Mouse (Mus musculus): ENCODE results near the gene Ppp1r12b. TPM values are rescaled to one million over a fixed set of nuclear protein-coding genes. Genes with fewer than 3 reads are reported as not detected.

The Ppp1r12b gene
- polyA plus RNA-seq, 2 experiments from 2014 or later, result 2.7 to 2.8 TPM

GRCm38 (mm10) chr1:134790716-134791439 lies 164.9 kb downstream of the Ppp1r12b start:
- ATAC-seq, result no peak

DNA sequence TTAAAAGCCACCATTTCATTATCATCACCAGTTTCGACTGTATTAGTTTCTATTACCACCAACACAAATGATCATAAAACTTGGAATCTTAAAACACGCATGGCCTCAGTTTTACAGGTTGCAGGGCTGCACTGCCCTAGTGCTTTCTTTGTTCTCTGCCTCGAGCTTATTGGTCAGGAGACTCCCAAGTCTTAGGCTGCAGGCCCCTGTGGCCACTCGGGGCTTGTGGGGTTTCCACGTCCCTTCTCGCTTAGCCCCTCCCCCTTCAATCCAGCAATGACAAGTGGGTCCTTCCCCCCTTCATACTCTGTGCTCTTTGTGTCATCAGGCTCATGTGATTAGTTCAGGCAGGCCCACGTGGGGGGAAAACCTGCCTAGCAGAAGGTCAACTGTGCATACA lies 167.6 kb downstream of the Ppp1r12b start:
- no peak for ATAC-seq

GRCm38 (mm10) chr1:134784911-134785310 lies 170.8 kb downstream of the Ppp1r12b start:
- no peak for ATAC-seq

DNA sequence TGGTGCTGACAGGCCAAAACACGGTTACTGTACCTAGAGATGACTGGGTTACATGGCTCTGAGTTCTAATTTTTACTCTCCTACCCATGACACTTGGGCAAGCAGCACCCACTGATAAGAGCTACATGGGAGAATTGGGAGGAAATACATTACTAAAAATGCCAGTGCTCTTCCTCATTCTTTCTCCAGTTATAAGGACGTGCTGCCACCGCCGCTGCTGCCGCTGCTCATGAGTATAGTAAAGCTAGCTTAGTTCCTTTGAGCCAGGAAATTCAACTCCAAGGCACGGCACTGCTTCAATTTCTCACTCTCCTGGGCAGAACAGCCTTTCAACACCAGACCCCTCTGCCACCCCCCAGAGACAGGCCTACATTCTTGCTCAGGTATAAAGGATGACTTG lies 171.3 kb downstream of the Ppp1r12b start:
- ATAC-seq, result no peak

DNA sequence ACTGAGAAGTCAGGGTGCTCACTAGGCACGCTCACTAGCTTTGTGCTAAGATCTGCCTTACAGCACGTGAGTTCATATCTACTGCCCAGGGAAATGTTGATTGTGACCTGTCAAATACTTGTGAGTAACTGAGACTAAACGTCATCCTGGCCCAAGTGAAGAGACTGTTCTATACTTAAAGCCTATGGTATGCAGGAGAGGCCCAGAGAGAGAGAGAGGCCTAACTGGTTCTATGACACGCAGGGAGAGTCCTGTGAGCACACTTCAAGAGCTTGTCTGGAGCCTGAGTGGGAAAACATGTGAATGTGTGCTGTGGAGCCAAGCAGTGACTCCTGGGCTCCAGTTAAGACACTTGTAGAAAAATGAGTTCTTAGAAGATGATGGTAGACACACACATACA lies 171.8 kb downstream of the Ppp1r12b start:
- no peak for ATAC-seq

- ATAC-seq, result no peak
These were observed 172.9 kb downstream of the Ppp1r12b start for GRCm38 (mm10) chr1:134782797-134783196.

DNA sequence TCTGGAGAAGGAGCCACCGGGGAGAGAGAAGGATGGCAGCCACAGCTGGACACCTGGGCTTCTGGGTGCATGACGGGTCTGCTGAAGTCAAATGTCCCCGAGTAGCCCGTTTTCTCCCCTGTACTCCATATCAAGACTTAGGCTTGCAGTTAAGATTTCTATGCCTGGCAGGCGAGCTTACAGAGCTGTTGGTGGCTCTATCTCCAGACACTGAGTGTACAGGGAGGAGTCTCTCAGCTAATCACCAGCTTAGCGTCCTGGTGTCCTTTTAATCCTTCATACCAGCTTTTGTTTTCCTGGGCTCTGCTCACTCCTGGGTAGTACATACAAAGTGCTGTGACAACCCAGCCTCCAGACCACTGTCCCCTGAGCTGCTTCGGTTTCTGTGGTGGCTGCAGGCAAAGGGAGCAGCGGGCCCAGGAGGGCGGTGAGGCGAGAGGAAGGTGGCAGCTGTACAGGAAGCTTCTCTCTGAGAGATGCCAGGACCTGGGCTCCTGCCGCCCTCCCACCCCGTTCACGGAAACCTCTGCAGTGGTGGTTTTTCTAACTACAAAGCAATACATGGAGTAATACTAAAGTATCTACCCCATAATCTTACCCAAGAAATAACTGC lies 177.7 kb downstream of the Ppp1r12b start:
- no peak for ATAC-seq

DNA sequence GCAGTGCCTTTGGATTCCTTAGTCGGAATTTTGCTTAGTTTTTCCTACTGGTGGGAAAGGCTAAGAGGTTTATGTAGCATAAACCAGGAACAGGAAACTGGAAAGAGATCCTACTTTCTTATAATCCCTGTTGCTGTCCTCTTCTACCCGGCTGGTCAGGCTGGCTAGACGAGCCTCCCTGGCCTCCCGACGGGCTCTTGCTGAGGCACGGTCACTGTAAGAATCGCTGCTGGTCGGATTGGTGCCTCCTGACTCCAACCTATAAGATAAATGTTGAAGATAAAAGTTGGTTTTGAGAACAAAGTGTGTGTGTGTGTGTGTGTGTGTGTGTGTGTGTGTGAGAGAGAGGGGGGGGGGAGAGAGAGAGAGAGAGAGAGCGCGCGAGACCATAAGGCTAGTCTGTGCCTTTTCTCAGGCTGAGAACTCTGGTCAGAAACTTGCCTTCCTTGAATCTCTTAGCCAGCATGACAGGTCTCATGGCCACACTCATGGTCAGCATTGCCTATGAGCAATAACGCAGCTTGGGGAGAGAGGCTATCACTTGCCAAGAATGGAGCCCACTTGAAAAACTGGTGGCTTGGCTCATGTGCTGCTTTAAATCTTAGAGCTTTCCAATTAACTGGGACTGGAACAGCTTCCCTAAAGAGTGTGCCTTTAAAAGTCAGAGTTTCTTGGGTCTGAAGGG lies 178.4 kb downstream of the Ppp1r12b start:
- no peak for ATAC-seq

GRCm38 (mm10) chr1:134775631-134776030 lies 180.1 kb downstream of the Ppp1r12b start:
- no peak for ATAC-seq

DNA sequence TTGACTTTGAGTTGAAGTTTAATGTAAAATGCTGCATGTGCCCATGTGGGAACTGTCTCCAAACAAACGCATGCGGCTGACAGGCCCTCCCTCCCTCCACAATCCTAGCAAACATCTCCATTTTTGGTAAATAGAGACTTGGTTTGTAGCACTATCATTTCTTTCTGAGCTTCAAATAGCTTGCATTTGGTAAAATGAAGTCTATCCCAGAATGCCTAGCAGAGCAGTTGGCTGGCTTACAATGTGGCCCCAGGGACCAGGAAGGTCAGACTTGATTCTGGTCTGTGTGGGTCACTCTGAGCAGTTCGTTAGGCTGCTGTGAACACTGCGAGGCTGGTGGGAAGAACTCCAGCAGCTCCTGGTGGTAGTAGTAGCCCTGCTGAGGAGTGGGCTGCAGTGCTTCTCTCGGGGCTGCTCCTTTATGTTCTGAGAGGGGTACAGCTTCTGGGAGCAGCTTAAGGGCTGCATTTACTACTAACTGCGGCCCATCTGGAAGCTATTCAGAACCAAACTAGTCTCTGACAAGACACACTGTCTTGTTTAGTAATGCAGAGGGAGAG lies 180.9 kb downstream of the Ppp1r12b start:
- ATAC-seq, result no peak

DNA sequence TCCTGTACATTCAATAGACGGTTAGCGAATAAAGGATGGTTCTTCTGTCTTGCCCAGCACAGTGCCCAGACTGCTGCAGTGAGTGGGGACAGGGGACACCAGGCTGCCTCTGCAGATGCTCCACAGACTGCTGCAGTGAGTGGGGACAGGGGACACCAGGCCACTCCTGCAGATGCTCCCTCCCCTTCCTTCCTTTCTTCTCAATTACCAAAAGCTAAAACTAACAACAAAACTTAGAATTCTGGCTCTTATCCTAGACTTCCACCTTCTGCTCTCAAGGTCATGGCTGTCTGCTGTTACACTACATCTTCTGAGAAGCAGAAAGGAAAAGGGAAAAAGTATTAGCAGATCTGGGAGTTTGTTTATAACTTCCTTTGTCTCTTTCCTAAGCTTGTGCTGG lies 181.5 kb downstream of the Ppp1r12b start:
- no peak for ATAC-seq

DNA sequence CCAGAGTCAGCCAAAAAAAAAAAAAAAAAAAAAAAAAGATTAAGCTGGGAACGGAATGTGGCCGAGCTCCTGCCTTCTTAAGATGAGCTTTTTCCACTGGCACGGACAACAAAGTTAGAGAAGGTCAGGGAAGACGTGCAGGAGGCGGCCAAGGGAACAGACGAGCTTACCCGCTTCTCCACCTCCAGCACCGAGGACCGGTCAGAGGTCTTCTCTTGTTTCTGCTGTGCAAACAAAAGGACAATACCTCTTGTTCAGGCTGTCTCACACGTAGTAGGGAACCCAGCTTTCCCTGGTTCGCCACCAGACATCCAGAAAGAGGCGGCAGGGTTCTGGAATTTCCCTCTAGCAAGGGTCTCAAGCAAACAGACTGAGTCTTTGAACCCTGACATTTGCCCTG lies 182.5 kb downstream of the Ppp1r12b start:
- no peak for ATAC-seq

DNA sequence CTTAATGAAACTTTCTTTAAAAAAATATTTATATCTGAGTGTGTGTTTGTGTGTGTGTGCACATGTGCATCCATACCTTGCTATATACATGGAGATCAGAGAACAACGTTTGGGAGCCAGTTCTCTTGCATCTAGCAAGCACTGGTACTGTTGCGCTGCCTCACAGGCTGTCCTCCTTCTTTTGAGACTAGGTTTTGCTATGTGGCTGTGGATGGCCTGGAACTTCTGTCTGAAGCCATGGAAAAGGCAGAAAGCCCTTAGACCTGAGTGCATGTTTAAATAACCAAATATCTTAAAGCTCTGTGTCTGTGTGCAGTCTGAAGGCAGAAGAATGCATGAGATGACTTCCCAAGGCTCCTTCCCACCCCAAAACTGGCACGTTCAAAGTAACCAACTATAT lies 182.9 kb downstream of the Ppp1r12b start:
- ATAC-seq, result no peak

DNA sequence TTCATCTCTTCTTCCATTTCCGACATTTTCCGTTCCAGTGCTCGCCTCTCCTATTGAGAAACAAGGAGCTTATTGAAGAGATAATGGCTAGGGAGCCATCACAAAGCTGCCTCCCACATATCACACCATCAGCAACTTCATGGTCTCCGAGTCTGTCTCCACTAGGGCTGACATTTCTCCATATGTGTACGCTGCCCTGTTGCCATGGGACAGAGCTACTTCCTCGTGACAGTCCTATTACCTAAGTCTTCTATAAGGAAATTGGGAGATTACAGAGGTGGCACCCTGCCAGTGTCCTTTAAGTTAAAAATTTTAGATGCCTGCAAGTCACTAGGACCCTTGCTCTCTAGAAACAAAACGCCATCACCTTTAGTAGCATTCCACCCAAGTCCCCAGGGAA lies 183.7 kb downstream of the Ppp1r12b start:
- ATAC-seq, result no peak

- no peak for ATAC-seq
These were observed 184.4 kb downstream of the Ppp1r12b start for GRCm38 (mm10) chr1:134771353-134771752.

DNA sequence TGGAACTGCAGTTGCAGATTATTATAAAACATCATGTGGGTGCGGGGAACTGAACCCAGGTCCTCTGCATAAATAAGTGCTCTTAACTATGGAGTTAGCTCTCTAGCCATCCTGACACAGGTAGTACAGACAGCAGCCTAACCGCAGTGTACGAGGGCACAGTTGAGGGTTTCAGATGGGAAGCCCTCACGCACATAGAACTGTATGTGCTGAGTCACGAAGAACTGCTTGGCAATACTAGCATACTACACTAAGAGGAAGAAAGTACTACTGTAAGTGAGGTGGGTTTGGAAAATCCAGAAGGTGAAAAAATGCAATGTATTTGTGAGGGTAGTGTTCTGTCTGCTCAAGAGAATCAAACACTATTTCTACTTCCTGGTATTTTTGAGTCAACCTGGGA lies 185.4 kb downstream of the Ppp1r12b start:
- no peak for ATAC-seq

DNA sequence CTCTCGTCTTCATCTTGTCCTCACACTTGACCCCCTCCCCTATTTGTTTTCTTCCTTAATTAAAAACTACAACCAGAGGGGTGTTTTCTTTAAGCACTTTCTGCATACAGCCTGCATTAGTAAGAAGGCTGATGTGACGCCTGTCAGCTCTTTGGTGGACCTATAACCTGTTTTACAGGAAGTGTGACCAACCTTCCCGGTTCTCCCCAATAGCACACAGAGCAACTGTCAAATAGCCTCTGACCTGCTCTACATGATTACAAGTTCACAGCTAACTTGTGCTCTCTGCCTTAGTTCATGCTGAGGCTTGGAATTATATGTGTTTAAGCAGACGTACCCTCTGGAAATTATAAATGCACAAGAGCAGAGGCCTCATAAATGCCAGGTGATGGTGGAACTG lies 189.3 kb downstream of the Ppp1r12b start:
- ATAC-seq, result no peak

GRCm38 (mm10) chr1:134764831-134765458 lies 190.8 kb downstream of the Ppp1r12b start:
- ATAC-seq, result no peak

DNA sequence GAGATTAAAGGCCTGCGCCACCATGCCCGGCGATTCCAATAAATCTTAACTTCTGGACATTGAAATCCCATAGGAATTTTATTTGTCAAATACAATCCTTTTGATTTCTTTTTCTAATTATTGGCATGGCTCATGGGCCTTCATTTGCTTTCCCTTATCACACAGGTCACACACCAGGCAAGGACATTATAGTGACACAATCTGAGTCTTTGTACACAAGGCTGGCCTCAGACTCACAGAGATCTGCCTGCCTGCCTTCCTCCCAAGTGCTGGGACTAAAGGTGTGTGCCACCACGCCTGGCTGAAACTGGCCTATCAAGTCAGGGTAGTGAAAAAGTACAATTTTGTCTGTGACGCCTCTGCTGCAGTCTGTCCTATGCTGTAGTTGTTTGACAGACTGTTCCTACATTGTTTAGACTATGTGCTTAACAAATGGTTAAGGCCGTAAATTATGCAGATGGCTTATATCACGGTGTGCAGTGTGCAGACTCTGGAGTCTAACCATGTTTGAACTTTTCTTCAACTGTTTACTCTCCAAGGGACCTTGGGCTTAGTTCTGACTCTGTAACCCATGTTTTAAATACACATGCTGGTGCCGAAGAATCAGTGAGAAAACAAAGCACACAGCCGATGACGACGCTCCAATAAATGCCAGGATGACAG lies 191.8 kb downstream of the Ppp1r12b start:
- no peak for ATAC-seq

GRCm38 (mm10) chr1:134763250-134763649 lies 192.5 kb downstream of the Ppp1r12b start:
- ATAC-seq, result no peak

DNA sequence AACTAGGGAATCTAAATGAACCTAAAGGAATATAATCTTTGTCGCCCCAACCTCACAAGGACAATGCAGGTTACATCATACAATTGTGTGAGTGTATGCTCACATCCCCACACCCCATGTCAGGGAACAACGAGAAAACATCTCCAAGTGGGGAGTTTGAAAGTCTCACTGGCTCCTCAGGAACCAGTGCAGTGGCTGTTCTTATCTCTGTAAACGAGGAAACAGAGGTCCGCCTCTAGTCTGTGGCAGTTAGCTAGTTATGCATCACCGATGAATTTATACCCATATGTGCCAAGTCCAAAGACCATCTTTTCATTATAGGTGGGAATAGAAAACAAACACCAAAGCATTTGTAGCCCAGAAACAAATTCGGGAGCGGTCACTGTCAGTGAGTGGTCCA lies 194.2 kb downstream of the Ppp1r12b start:
- ATAC-seq, result no peak

GRCm38 (mm10) chr1:134760642-134761041 lies 195.1 kb downstream of the Ppp1r12b start:
- no peak for ATAC-seq

DNA sequence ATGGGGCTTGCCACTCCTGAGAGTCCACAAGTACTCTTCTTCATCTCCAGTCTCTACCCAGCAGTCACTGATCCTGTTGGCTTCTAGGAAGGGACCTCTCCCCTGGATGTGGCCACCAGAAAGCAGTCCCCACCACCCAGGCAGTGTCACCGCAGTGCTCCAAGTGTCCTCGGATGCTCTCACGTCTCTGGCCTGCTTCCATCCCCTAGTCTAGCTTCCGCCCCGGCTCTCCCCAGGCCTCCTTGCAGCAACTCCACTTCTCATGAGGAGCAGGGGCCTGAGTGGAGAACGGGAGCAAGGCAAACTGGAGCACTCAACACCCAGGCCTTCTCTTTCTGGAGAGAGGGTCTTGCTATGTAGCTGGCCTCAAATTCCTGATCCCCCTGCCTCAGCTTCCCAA lies 196.6 kb downstream of the Ppp1r12b start:
- no peak for ATAC-seq
